Mouse (Mus musculus) olfactory bulb, adult 2 months (tissue): ENCODE measurements around the gene Gm17174.
"Not testable (repeated sequence)": the region's sequence is repeated elsewhere in the genome, so short reads cannot be mapped to it uniquely, and the experiment has no call there.

Experiments
- CTCF ChIP-seq: fragments of 200-500 bp; IDR thresholded peaks from 2 replicates; pipeline ENCODE4 v1.5.1; 2012; ENCODE audit warnings: low read depth, mild to moderate bottlenecking, low read length, moderate library complexity; ENCODE audit not compliant: insufficient read depth
- POLR2A ChIP-seq: fragments of 200-500 bp; IDR thresholded peaks from 2 replicates; pipeline ENCODE4 v1.6.1; 2012; ENCODE audit warnings: mild to moderate bottlenecking, low read depth, low read length, moderate library complexity; ENCODE audit not compliant: insufficient read depth

DNA sequence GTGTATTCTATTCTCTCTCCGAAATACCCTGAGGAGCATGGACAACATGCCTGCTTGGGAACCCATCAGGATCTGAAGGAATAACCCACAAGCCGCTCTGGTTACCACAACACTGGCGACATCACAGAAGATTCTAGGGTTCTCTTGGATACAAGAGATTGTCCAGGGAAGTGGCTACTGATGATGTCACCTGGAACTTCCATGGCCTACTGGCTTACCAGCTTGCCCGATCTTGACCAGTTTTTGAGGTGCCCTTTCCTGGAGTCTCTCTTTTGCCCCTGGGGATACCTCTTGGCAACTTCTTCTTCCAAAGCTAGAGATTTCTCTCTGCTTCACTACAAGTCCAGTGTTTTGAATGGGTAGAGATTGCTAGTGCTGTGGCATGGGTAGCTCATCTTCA, at the start of gene Gm17174:
- TF ChIP-seq CTCF, POLR2A: not testable (repeated sequence)
